Mouse (Mus musculus) left cerebral cortex, postnatal 10 days (tissue): ENCODE data around the gene Pllp. TPM values are rescaled to one million over a fixed set of nuclear protein-coding genes. Genes with fewer than 3 reads are reported as not detected.

Experiments
- DNase-seq, 2 experiments: peaks; one replicate each; pipeline ENCODE4 v3.0.0; 2021 to 2022; ENCODE audit warnings: low spot score in 2 of 2, mixed read lengths in 1 of 2; ENCODE audit errors: extremely low spot score in 1 of 2
- intact Hi-C: fragments of 180-260 bp; cut with DNase I; formaldehyde crosslinking; loops from one replicate; pipeline ENCODE4 v1.15.1; 2025
- total RNA-seq, 2 experiments: library from RNA; stranded (reverse); gene quantifications; 2 replicates each; pipeline ENCODE4 v1.2.3; 2021

Gene Pllp
- total RNA-seq, 2 experiments from 2014 or later: 19.5 to 25.3 TPM

GRCm38 (mm10) chr8:94705581-94706245 lies 9.6 kb upstream of the Pllp start:
- intact Hi-C loops: loop anchor here (5.0 kb wide), 1 partner anchor 67 kb away; the partner anchor contains the start of gene Cx3cl1
- no peak for DNase-seq

- intact Hi-C loops: loop anchor here (1.0 to 5.0 kb wide), 3 partner anchors 102 to 362 kb away; partner anchors contain the start of genes Fam192a and Rspry1
- DNase-seq: no peak
Observed at GRCm38 (mm10) chr8:94704669-94704984, 8.5 kb upstream of the Pllp start.

GRCm38 (mm10) chr8:94703972-94704668 lies 8.0 kb upstream of the Pllp start:
- intact Hi-C loops: loop anchor here (1.0 to 5.0 kb wide), 3 partner anchors 102 to 362 kb away; partner anchors contain the start of genes Fam192a and Rspry1
- DNase-seq: peak; percentile 90 to 97

- DNase-seq: peak; percentile 84 to 91
- intact Hi-C loops: loop anchor here (5.0 kb wide), 2 partner anchors 101 to 361 kb away; partner anchors contain the start of genes Fam192a and Rspry1
Observed at GRCm38 (mm10) chr8:94702844-94703813, 7.1 kb upstream of the Pllp start.

GRCm38 (mm10) chr8:94702156-94702555 lies 6.1 kb upstream of the Pllp start:
- DNase-seq: no peak
- intact Hi-C loops: loop anchor here (5.0 kb wide), 2 partner anchors 100 to 360 kb away; partner anchors contain the start of genes Fam192a and Rspry1

GRCm38 (mm10) chr8:94700421-94700935 lies 4.4 kb upstream of the Pllp start:
- no peak for DNase-seq
- intact Hi-C loops: loop anchor here (5.0 kb wide), 2 partner anchors 98 to 358 kb away; partner anchors contain the start of genes Fam192a and Rspry1

- no peak for DNase-seq
- intact Hi-C loops: loop anchor here (5.0 kb wide), 2 partner anchors 172 to 207 kb away; no protein-coding TSS in a partner anchor
Observed at GRCm38 (mm10) chr8:94699366-94699765, 3.3 kb upstream of the Pllp start.

- intact Hi-C loops: loop anchor here (5.0 kb wide), 2 partner anchors 171 to 206 kb away; no protein-coding TSS in a partner anchor
- no peak for DNase-seq
Observed at GRCm38 (mm10) chr8:94697956-94698355, 1.9 kb upstream of the Pllp start.

- intact Hi-C loops: loop anchor here (5.0 kb wide), 2 partner anchors 169 to 204 kb away; no protein-coding TSS in a partner anchor
- no peak for DNase-seq
Observed at GRCm38 (mm10) chr8:94696566-94696965, 488 bp upstream of the Pllp start.

GRCm38 (mm10) chr8:94695341-94695993 lies 611 bp downstream of the Pllp start:
- peak in 1 of 2 experiments; percentile 47 for DNase-seq
- intact Hi-C loops: loop anchor here (5.0 kb wide), 2 partner anchors 168 to 203 kb away; no protein-coding TSS in a partner anchor

- intact Hi-C loops: loop anchor here (5.0 kb wide), 2 partner anchors 167 to 202 kb away; no protein-coding TSS in a partner anchor
- peak in 1 of 2 experiments; percentile 8 for DNase-seq
Observed at GRCm38 (mm10) chr8:94694701-94695100, 1.4 kb downstream of the Pllp start.

GRCm38 (mm10) chr8:94685953-94686352 lies 10.1 kb downstream of the Pllp start:
- intact Hi-C loops: no loop called here
- no peak for DNase-seq

GRCm38 (mm10) chr8:94684287-94684686 lies 11.8 kb downstream of the Pllp start:
- no peak for DNase-seq
- intact Hi-C loops: no loop called here

- DNase-seq: peak in 1 of 2 experiments; percentile 58
- intact Hi-C loops: no loop called here
Observed at GRCm38 (mm10) chr8:94682732-94683524, 13.2 kb downstream of the Pllp start.

- DNase-seq: no peak
- intact Hi-C loops: no loop called here
Observed at GRCm38 (mm10) chr8:94680414-94680813, 15.7 kb downstream of the Pllp start.

GRCm38 (mm10) chr8:94678582-94678981 lies 17.5 kb downstream of the Pllp start:
- intact Hi-C loops: no loop called here
- peak in 1 of 2 experiments; percentile 73 for DNase-seq

GRCm38 (mm10) chr8:94675923-94676322 lies 20.2 kb downstream of the Pllp start:
- intact Hi-C loops: no loop called here

More at GRCm38 (mm10) chr8:94675923-94676322, 20.2 kb downstream of the Pllp start:
- peak in 1 of 2 experiments; percentile 49 for DNase-seq
